Mouse (Mus musculus) frontal cortex, postnatal 36 days (tissue): ENCODE data around the gene Cmtr1.
"Not testable (repeated sequence)": the region's sequence is repeated elsewhere in the genome, so short reads cannot be mapped to it uniquely, and the experiment has no call there.

ENCODE experiments used
- DNase-seq, 2 experiments: peaks; one replicate each; pipeline ENCODE4 v3.0.0; 2022; ENCODE audit warnings: low spot score in 2 of 2

Cmtr1 gene

GRCm38 (mm10) chr17:29704781-29705180 is 44.4 kb downstream of the Cmtr1 start:
- peak in 1 of 2 experiments; percentile 55 for DNase-seq

GRCm38 (mm10) chr17:29705881-29706280 is 45.5 kb downstream of the Cmtr1 start:
- no peak for DNase-seq

DNA sequence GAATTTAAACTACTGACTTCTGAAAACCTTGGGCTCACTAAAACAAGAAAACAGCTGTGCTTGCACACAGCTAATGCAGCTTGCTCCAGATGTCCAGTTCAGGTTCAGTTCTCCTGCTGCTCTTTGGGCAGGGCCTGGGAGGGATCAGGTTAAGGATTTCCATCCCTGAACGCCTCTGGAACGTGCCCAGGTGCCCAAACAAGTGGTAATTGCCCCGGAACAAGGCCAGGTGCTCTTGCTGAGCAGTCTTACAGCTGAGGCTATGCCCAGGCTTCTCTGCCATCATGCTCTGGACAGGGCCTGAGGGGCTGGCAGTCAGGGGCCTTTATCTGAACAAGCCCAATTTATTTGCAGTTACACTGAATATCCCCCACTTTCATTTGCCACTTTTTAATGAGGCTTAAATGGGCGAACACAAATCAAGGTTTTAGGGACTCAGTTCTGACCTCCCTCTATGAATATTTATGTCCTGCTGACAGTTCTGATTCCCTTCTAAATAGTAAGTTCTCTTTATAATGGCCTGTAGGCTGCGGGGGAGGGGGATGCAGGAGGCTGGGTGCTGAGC is 46.7 kb downstream of the Cmtr1 start:
- DNase-seq: no peak

- no peak for DNase-seq
These were observed 48.4 kb downstream of the Cmtr1 start for GRCm38 (mm10) chr17:29708783-29709182.

- DNase-seq: peak in 1 of 2 experiments; percentile 42
These were observed 50.2 kb downstream of the Cmtr1 start for GRCm38 (mm10) chr17:29710562-29711044.

- DNase-seq: no peak
These were observed 50.8 kb downstream of the Cmtr1 start for GRCm38 (mm10) chr17:29711076-29711744.

GRCm38 (mm10) chr17:29711745-29712431 is 51.5 kb downstream of the Cmtr1 start:
- DNase-seq: no peak

DNA sequence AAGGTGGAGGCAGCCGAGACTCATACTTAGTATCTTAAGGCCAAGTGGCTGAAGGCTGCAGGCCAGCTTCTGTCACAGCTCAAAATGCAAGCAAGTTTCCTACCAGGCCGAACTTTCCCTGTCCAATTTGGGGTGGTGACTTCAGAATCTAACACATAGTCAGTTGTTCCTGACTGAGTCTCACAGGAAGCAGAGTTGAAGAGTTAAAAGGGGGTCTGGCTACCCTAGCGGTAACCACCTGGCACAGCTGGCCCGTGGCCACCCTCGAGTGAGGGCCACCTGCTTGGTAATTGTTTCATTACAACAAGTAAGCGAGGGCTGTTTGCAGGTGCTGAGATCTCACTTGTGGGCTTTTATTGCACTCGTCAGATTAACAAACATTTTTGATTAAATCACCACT is 52.2 kb downstream of the Cmtr1 start:
- no peak for DNase-seq

DNA sequence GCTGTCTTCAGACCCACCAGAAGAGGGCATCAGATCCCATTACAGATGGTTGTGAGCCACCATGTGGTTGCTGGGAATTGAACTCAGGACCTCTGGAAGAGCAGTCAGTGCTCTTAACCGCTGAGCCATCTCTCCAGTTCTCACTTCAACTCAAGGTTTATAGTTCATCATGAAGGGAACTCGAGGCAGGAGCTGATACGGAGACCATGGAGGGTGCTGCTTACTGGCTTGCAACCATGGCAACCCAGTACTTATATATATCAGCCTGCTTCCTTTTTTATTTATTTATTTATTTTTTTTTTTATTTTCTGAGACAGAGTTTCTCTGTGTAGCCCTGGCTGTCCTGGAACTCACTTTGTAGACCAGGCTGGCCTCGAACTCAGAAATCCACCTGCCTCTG is 53.3 kb downstream of the Cmtr1 start:
- DNase-seq: not testable (repeated sequence)

GRCm38 (mm10) chr17:29716732-29717445 is 56.5 kb downstream of the Cmtr1 start, which contains the start of gene Ccdc167:
Gene Ccdc167, minus strand, starts transcription at chr17:29717044.
- DNase-seq: peak; percentile 97 to 98

DNA sequence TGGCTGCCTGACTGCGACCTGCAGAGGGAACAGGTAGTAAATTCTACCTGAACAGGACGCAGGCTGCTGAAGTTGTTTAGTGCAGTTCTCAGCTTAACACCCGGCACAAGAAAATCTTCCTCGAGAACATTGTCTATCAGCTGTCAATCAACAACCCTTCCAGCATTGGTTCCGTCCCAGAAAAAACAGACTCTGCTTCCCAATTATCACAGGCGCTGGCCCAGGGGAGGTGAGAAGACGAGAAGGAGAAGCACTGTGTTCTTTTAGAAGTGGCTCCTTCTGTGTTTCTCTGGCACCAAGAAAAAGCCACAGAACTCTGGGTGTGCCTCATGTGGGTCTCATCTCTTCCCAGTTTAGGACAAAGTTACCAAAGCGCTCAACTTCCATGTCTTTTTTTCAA is 58.3 kb downstream of the Cmtr1 start:
- no peak for DNase-seq

GRCm38 (mm10) chr17:29719628-29720575 is 59.5 kb downstream of the Cmtr1 start:
- DNase-seq: no peak

GRCm38 (mm10) chr17:29720755-29721365 is 60.5 kb downstream of the Cmtr1 start:
- no peak for DNase-seq

GRCm38 (mm10) chr17:29724610-29725009 is 64.2 kb downstream of the Cmtr1 start:
- no peak for DNase-seq

- DNase-seq: no peak
These were observed 64.7 kb downstream of the Cmtr1 start for GRCm38 (mm10) chr17:29725027-29725620.

DNA sequence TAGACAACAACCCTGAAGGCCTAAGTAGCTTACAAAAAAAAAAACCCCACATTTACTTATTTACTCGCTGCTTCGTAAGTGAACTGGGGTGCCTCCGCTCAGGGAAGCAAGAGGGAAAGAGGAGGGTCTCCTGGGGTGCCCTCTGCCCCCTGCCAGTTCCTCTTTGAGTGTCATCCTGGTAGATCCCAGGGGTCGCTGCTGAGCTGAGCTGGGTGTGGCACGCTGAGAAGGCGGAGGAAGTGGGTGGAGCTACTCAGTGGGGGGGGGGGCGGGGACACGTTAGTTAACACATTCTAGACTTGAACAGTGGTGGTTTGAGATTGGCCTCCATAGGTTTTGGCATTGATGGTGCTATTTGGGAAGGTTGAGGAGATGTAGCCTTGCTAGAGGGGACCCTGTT is 67.7 kb downstream of the Cmtr1 start:
- DNase-seq: no peak

DNA sequence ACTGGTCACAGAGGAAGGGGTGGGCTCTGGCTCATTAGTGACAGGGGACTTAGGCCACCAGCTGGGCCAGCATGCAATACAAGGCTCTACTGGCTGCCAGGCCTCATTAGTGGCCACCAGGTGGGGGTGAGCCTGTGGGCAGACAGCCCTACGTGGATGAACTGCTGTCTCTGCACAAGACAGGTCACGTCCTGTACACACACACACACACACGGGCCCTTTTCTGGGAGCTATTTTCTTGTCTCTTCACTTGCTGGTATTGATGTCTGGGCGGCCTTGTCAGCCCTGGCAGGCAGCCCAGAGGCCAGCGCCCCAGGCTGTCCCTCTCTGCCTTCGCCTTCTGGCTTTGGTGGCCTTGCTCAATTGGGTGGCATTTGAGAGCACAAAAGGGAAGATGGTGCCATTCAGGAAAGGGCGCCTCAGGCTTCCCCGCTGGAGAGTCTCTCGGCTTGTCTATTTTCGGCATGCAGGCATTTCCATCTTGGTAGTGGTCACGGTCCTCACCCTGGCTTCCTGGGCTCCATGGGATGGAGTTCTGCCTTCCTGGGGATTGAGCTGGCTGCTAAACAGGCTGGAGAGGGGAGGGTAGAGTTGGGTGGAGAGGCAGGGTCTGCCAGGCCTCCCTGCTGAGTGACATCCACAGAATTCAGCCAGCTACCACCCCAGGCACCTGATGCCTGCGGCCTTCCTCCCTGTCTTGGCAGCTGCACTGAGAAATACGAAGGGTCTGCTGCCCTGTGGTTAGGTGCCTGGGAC is 70.3 kb downstream of the Cmtr1 start:
- DNase-seq: no peak

DNA sequence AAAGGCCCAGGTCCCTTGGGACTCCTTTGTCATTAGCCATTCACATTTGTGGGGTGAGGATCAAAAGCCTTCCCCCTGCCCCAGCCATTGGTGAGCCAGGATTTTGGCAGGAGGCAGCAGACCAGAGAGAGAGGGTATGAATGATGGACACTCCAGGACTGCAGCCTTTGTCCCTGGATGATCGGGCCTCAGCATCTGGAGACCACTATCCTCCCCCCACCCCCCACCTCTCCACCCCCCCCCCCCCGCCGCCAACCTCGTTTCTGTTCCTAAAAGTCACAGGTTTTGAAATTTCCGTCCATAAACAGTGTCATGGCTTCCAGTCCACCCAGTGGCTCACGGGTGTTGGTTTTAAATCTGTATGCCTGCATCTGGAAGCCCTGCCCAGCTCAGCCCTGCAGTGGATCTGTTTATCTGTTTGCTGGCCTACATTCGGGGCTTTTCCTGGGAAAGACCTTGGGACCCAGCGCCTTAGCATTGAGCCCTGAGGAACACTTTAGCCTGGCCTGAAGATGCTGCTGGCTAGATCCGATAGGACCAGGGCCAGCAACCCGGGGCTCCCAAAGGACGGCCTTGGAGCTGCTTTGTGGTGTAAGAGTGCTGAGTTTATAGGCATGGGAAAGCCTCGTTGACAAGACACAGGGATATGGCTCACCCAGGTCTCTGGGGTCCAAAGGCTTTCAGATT is 71.0 kb downstream of the Cmtr1 start:
- DNase-seq: no peak

GRCm38 (mm10) chr17:29731953-29732325 is 71.5 kb downstream of the Cmtr1 start:
- DNase-seq: no peak
